Mouse (Mus musculus) C2C12 (cell line): ENCODE results near the gene Ckb.

ENCODE experiments used
- CEBPB ChIP-seq: IDR thresholded peaks from one replicate; pipeline ENCODE4 v1.6.1; 2011; ENCODE audit warnings: low read depth, mild to moderate bottlenecking, control low read depth, moderate library complexity
- CTCF ChIP-seq: IDR thresholded peaks from one replicate; pipeline ENCODE4 v1.5.1; 2011; ENCODE audit not compliant: control insufficient read depth, insufficient read depth, insufficient read length
- FOSL1 ChIP-seq: IDR thresholded peaks from one replicate; pipeline ENCODE4 v1.8.0; 2011; ENCODE audit warnings: mild to moderate bottlenecking, low read length; ENCODE audit not compliant: poor library complexity, insufficient read depth, severe bottlenecking
- MAX ChIP-seq: IDR thresholded peaks from one replicate; pipeline ENCODE4 v1.6.1; 2011; ENCODE audit warnings: mild to moderate bottlenecking, control low read depth
- MYOD1 ChIP-seq: IDR thresholded peaks from one replicate; pipeline ENCODE4 v1.6.1; 2011; ENCODE audit warnings: low read depth; ENCODE audit not compliant: control insufficient read depth, insufficient read length
- MYOG ChIP-seq: IDR thresholded peaks from one replicate; pipeline ENCODE4 v1.6.1; 2011; ENCODE audit not compliant: control insufficient read depth, insufficient read length; ENCODE audit errors: extremely low read depth
- USF1 ChIP-seq: IDR thresholded peaks from one replicate; pipeline ENCODE4 v1.6.1; 2011; ENCODE audit warnings: low read depth, mild to moderate bottlenecking, control low read depth, moderate library complexity

GRCm38 (mm10) chr12:111655695-111656094 is 16.4 kb downstream of the Ckb start:
- TF ChIP-seq CTCF (no peak), MYOD1 (no peak), MYOG (no peak), USF1 (no peak), MAX (no peak), FOSL1 (no peak), CEBPB (no peak)
